Mouse (Mus musculus) forebrain, embryonic 15.5 days (tissue): Measurements from ENCODE around the gene Cadps. TPM values are rescaled to one million over a fixed set of nuclear protein-coding genes. Genes with fewer than 3 reads are reported as not detected.
"Not testable (repeated sequence)": the region's sequence is repeated elsewhere in the genome, so short reads cannot be mapped to it uniquely, and the experiment has no call there.

Experiments
- ATAC-seq: fragments of 200-750 bp; cut with Nextera tagmentation; replicated peaks from 2 replicates; pipeline ENCODE4 v1.8.0; 2017; ENCODE audit warnings: mild to moderate bottlenecking, moderate TSS enrichment, moderate library complexity
- H3K27ac ChIP-seq: fragments of 300-500 bp; sonication (generic); replicated peaks from 2 replicates; pipeline ENCODE4 v1.5.1; 2015; ENCODE audit warnings: mild to moderate bottlenecking, inconsistent platforms
- H3K27me3 ChIP-seq: fragments of 300-500 bp; sonication (generic); 2 replicates; pipeline ENCODE4 v1.6.1; 2015; ENCODE audit warnings: inconsistent platforms
- H3K36me3 ChIP-seq: fragments of 300-500 bp; sonication (generic); 2 replicates; pipeline ENCODE4 v1.6.1; 2015; ENCODE audit warnings: mild to moderate bottlenecking, inconsistent platforms
- H3K4me1 ChIP-seq: fragments of 300-500 bp; sonication (generic); 2 replicates; pipeline ENCODE4 v1.6.1; 2015; ENCODE audit warnings: inconsistent platforms
- H3K4me2 ChIP-seq: fragments of 300-500 bp; sonication (generic); replicated peaks from 2 replicates; pipeline ENCODE4 v1.6.1; 2015; ENCODE audit warnings: mild to moderate bottlenecking, inconsistent platforms
- H3K4me3 ChIP-seq: fragments of 300-500 bp; sonication (generic); 2 replicates; pipeline ENCODE4 v1.5.1; 2015; ENCODE audit warnings: mild to moderate bottlenecking, inconsistent platforms
- H3K9ac ChIP-seq: fragments of 300-500 bp; sonication (generic); replicated peaks from 2 replicates; pipeline ENCODE4 v1.6.1; 2015; ENCODE audit warnings: mild to moderate bottlenecking, inconsistent platforms
- H3K9me3 ChIP-seq: fragments of 300-500 bp; sonication (generic); 2 replicates; pipeline ENCODE4 v1.6.1; 2016; ENCODE audit warnings: inconsistent platforms
- WGBS: fragments of 180-500 bp; shearing (Covaris S2); methylation state at CpG from one replicate; pipeline ENCODE4 v1.1.7; 2015; ENCODE audit warnings: mixed read lengths; 5-methylcytosine and 5-hydroxymethylcytosine counted together
- polyA plus RNA-seq: library from polyadenylated mRNA; unstranded; fragments of >200 nt; fragmentation: Nextera tagmentation; extraction: Ambion mirVana; gene quantifications from 2 replicates; pipeline ENCODE4 v1.2.1, GENCODE M21; 2015

Gene Cadps
- polyA plus RNA-seq, 1 experiment from 2014 or later: 27.2 TPM

DNA sequence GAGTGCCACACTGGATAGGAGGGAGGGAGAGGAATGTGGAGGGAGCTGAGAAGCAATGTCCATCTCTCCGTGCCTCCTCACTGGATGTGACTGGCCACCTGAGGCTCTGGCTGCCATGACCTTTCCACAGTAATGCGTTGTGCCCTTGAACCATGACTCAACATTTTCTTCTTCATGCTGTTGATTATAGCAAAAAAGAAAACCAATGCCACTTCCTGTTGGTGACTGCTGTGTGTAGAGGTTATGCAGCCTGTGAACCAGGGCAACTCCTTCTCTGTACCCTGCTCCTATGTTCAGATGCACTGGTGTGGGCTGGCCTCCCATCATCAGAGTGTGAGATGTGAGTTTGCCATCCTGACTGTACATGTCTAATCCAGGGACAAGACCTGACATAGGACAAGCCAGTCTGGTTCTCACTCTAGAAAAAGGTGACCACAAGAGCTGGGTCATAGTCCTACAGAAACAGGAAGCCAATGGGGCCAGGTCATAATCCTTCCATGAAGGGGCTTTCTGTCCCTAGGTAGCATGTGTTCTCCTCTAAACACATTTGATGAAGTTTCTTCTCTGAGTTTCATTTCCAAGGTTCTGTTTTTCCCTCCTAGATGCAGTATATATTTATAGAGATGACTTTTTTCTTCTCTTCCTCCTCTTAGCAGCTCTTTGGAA is 245.3 kb downstream of the Cadps start:
- WGBS: 84% methylated on average over 2 of the region's 2 CpGs
- ATAC-seq: no peak
- Histone ChIP-seq H3K9me3 (no peaks in the 10 kb centered on the region), H3K4me2 (no peak overlapping the region), H3K27me3 (no peaks in the 10 kb centered on the region), H3K4me1 (0 out of 2 replicates have a peak, but pooled peaks cover 3% of the 10 kb centered on the region), H3K27ac (no peak overlapping the region), H3K4me3 (no peak overlapping the region), H3K9ac (no peak overlapping the region), H3K36me3 (no peaks in the 10 kb centered on the region)

DNA sequence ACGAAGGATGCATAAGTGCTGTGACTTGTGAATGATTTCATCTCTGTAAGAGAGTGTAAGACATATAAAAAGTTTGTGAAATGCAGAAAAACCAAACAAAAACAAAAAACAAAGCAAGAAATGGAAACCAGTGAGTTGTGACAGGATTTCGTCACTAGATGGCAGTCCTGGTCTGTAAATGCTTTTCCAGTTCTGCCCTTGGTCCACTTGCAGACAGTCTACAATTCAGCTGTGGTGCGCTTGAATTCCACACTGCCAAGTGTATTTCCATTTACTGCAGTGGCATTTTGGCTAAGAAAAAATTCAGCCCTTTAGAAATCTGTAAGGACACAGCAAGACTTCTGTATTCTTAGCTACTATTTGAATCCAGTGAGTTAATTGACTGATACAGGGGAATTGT is 247.8 kb downstream of the Cadps start:
- Histone ChIP-seq H3K9ac (no peak overlapping the region), H3K9me3 (no peaks in the 10 kb centered on the region), H3K4me3 (no peak overlapping the region), H3K4me2 (no peak overlapping the region), H3K27me3 (no peaks in the 10 kb centered on the region), H3K36me3 (no peaks in the 10 kb centered on the region), H3K4me1 (no peaks in the 10 kb centered on the region), H3K27ac (no peak overlapping the region)
- WGBS: 20% methylated on average over 3 of the region's 3 CpGs
- ATAC-seq: peak; percentile 64

DNA sequence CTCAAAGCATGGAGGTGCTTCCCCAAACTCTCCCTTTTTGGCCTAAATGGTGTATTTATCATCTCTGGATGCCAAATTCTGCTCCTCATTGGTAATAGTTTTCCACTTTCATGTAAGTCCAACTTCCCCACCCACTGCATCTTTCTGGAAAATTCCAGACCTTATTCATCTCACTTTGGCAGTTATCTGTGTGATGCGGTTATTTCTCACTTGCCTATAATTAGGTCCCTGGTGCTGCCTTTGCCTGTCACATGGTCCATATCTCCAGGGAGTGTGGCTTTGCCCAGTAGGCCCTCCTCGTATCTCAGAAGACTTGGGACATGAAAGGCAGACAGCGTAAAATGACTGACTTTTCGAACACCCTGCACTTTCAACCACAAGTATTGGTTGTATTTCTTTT is 248.5 kb downstream of the Cadps start:
- H3K4me3 ChIP-seq: no peak overlapping the region
- no peak for ATAC-seq
- no peaks in the 10 kb centered on the region for H3K27me3 ChIP-seq
- no peak overlapping the region for H3K9ac ChIP-seq
- H3K4me1 ChIP-seq: no peaks in the 10 kb centered on the region
- H3K4me2 ChIP-seq: no peak overlapping the region
- WGBS: 71% methylated on average over 4 of the region's 4 CpGs
- no peaks in the 10 kb centered on the region for H3K36me3 ChIP-seq
- no peaks in the 10 kb centered on the region for H3K9me3 ChIP-seq
- H3K27ac ChIP-seq: no peak overlapping the region

DNA sequence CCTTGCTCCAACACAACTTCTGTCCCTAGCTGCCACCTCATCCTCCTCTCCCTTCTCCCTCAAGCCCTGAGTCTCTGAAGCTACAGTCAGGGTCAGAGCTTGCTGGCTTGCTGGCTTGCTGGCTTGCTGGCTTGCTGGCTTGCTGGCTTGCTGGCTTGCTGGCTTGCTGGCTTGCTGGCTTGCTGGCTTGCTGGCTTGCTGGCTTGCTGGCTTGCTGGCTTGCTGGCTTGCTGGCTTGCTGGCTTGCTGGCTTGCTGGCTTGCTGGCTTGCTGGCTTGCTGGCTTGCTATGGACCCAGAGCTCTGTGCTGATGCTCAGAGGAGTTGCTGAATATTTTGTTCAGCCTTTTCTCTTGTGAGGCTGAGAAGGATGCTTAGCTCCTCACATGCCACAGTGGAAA is 261.1 kb downstream of the Cadps start:
- not testable (repeated sequence) for H3K27me3 ChIP-seq, H3K27ac ChIP-seq, H3K4me2 ChIP-seq, ATAC-seq, H3K9me3 ChIP-seq, H3K4me3 ChIP-seq, H3K9ac ChIP-seq, H3K36me3 ChIP-seq
- peaks cover 19% of the 10 kb centered on the region for H3K4me1 ChIP-seq

DNA sequence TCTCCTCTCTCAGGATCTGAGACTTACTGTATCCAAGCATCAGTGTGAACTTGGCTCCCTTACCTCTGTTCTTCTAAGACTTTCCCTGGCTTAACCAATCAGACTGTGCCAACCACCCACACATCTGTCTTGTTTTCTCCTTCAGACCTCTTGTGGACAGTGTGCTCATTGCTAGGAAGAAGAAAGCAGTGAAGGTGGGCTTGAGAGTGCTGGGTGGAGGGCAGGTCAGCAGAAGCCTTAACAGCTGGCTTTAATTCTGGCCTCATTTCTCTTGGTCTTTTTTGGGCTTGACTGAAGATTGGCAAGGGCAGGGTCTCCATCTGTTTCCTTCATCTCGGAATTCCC is 262.7 kb downstream of the Cadps start:
- no peak overlapping the region for H3K27ac ChIP-seq
- no peaks in the 10 kb centered on the region for H3K9me3 ChIP-seq
- H3K9ac ChIP-seq: no peak overlapping the region
- no peaks in the 10 kb centered on the region for H3K27me3 ChIP-seq
- H3K4me3 ChIP-seq: no peak overlapping the region
- H3K36me3 ChIP-seq: no peaks in the 10 kb centered on the region
- peaks cover 19% of the 10 kb centered on the region for H3K4me1 ChIP-seq
- no peak overlapping the region for H3K4me2 ChIP-seq
- WGBS: 67% methylated on average over 1 of the region's 1 CpGs
- 0 out of 2 replicates have a peak, but pooled peaks have one; percentile 15 for ATAC-seq

DNA sequence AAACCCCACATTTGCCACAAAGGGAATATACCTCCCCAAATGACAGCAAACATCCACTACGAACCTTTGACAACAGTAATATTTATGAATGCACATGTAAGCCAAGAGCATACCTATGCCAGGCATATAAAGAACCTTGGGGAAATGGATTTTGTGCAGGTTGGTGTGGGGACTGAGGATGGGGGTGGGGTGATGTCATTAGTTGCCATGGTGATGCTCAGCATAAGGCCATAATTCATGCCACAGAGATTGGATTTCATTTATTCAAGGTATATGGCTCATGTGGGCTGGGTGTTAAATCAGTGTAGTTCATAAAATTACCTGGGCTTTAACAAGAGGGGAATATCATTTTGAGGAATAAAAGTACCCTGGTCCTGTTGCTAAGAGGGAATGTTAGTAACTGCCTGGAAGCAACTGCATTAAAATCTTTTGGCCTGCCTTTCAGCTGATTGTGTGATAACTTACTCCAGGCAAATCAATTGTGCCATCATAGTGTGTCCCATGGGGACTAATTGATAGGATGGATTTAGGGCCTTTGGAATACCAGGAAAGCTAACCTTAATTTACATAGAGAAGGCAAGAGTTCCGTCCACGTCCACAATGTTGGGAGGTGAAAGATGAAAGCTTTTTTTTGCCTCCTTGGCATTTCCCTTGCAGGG is 263.2 kb downstream of the Cadps start:
- Histone ChIP-seq H3K27ac (no peak overlapping the region), H3K9me3 (no peaks in the 10 kb centered on the region), H3K4me3 (no peak overlapping the region), H3K9ac (no peak overlapping the region), H3K4me2 (no peak overlapping the region), H3K4me1 (peaks cover 19% of the 10 kb centered on the region), H3K27me3 (no peaks in the 10 kb centered on the region), H3K36me3 (no peaks in the 10 kb centered on the region)
- WGBS: 65% methylated on average over 3 of the region's 3 CpGs
- peak; percentile 71 for ATAC-seq

DNA sequence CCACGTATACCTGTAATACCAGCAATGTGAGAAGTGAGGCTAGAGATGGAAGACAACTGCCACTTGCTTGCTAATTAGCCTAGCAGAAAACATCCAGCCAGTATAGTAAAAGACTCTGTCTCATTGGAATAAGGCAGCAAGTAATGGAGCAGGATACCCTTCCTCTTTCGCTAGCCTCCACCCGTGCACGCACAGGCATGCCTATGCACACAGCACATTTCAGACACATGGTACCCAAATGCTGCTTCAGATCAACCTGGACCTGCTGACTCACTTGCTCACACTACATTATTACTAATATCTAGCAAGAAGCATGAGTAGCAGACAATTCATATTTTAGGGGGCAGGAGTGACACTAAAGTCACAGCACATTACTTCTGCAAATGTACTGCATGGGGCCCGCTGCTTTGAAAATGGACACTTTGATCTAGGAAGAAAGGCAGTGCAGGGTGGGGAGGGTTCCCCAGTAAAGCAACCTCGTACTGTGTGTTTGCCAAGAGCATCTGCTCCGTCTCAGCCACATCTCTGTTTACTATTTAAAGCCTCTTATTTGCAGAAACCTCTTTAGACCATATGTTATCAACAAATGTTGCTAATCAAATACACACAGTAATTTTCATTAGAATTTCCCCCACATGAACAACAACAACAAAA is 263.8 kb downstream of the Cadps start:
- peak; percentile 65 for ATAC-seq
- Histone ChIP-seq H3K9ac (no peak overlapping the region), H3K4me3 (no peak overlapping the region), H3K4me1 (peaks cover 19% of the 10 kb centered on the region), H3K36me3 (no peaks in the 10 kb centered on the region), H3K4me2 (no peak overlapping the region), H3K27ac (0 out of 2 replicates have a peak overlapping the region, but pooled peaks have one; percentile 31), H3K9me3 (no peaks in the 10 kb centered on the region), H3K27me3 (no peaks in the 10 kb centered on the region)
- WGBS: 65% methylated on average over 7 of the region's 7 CpGs

DNA sequence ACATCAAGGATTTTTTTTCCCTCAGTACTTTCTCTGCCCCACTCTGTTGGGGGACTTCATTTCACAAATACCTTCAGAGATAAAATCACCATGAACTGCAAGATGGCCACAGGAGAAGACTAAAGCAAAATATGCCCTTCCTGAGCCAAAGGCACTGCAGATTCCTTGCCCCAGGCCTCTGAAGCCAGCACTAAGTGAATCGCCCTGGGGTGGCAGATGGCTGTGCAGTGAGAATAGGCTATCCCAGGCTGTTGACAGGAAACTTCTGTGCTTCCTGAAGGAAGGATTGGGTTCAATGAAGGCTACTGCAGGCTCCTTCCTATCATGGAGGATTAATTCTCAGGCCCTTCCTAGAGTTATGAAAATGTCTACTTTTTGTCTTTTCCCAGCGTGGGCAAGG is 268.4 kb downstream of the Cadps start:
- Histone ChIP-seq H3K9ac (no peak overlapping the region), H3K9me3 (no peaks in the 10 kb centered on the region), H3K27me3 (no peaks in the 10 kb centered on the region), H3K36me3 (no peaks in the 10 kb centered on the region), H3K27ac (no peak overlapping the region), H3K4me1 (peaks cover 8% of the 10 kb centered on the region), H3K4me2 (no peak overlapping the region), H3K4me3 (no peak overlapping the region)
- 60% methylated on average over 2 of the region's 2 CpGs for WGBS
- no peak for ATAC-seq

DNA sequence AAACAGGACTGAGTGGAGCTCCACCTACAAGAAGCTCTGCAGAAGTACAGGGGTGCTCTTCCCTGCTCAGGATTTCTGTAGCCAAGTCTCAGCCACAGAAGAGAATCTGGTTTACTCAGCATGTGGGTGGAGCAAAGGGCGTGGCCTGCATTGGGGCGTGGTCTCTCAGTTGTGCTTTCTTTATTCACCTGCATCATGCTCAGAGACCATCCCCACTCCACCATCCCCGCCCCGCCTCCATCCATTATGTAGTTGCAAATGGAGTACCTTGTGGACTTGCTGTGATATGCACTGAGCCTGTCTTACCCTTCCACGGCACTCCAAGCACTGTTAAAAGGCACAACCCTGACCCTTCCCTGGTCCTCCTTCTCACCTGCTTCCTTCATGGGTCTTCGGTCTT is 271.5 kb downstream of the Cadps start:
- no peak overlapping the region for H3K4me3 ChIP-seq
- H3K4me2 ChIP-seq: no peak overlapping the region
- ATAC-seq: peak; percentile 26; the same call in 1 of the 2 replicates
- no peaks in the 10 kb centered on the region for H3K36me3 ChIP-seq
- H3K9ac ChIP-seq: no peak overlapping the region
- no peaks in the 10 kb centered on the region for H3K27me3 ChIP-seq
- no peaks in the 10 kb centered on the region for H3K4me1 ChIP-seq
- H3K27ac ChIP-seq: no peak overlapping the region
- H3K9me3 ChIP-seq: no peaks in the 10 kb centered on the region
- 53% methylated on average over 6 of the region's 6 CpGs for WGBS

DNA sequence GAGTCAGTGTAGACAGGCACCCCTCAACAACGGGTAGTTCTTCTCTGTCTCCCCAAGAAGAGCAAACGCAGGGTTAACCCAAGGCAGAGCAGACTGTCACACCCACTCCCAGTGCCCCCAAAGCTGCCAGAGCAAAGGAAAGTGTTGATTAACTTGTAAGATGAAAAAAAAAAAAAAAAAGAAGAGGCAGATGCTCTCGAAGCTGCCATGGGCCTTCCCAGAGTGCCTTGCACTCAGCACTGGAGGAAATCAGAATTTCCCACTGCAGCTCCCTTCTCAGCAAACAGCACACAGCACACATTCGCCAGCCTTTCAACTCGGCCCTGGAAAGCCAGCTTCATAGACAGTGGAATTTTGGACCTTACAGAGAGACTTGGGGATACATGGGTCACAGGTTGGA is 271.9 kb downstream of the Cadps start:
- H3K9ac ChIP-seq: no peak overlapping the region
- H3K4me3 ChIP-seq: no peak overlapping the region
- no peaks in the 10 kb centered on the region for H3K27me3 ChIP-seq
- ATAC-seq: peak; percentile 37; the same call in 1 of the 2 replicates
- no peaks in the 10 kb centered on the region for H3K9me3 ChIP-seq
- 53% methylated on average over 5 of the region's 5 CpGs for WGBS
- 0 out of 2 replicates have a peak, but pooled peaks cover 2% of the 10 kb centered on the region for H3K36me3 ChIP-seq
- no peaks in the 10 kb centered on the region for H3K4me1 ChIP-seq
- H3K4me2 ChIP-seq: no peak overlapping the region
- no peak overlapping the region for H3K27ac ChIP-seq

DNA sequence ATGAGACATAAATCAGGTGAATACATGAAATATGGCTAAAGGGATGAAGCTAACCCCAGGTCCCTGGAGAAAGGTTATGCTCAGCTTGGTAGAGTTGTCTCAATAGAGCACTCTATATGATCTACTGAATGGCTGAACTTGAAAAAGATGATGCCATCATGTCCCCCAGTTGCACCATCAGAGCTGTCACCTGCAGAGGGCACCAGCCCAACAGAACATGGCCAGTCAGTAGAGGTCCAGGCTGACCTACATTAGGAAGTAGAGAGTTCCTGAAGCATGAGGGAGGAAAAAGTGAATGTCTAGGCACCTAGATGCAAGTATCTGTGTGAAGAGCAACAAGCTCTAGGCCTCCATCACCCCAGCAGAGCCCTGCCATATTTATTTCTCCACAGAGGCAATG is 273.6 kb downstream of the Cadps start:
- Histone ChIP-seq H3K4me2 (no peak overlapping the region), H3K9ac (no peak overlapping the region), H3K27ac (no peak overlapping the region), H3K9me3 (no peaks in the 10 kb centered on the region), H3K36me3 (peaks cover 8% of the 10 kb centered on the region), H3K27me3 (no peaks in the 10 kb centered on the region), H3K4me3 (no peak overlapping the region), H3K4me1 (no peaks in the 10 kb centered on the region)
- ATAC-seq: no peak

DNA sequence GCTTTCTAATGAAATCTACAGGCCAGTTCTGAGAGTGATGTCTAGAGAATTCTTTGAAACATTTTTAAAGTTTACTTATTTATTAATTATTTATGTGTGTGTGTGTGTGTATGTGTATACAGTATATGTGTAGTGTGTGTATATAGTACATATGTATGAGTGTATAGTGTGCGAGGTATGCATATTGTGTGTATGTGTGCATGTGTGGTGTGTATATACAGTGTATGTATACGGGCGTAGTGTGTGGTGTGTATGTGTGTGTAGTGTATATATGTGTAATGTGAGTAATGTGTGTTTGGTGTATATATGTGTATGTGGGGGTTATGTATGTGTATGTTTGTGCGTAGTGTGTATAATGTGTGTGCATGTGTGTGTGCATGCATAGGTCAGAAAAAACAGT is 275.4 kb downstream of the Cadps start:
- no peak for ATAC-seq
- Histone ChIP-seq H3K36me3 (peaks cover 8% of the 10 kb centered on the region), H3K9me3 (no peaks in the 10 kb centered on the region), H3K27me3 (no peaks in the 10 kb centered on the region), H3K4me1 (no peaks in the 10 kb centered on the region), H3K4me3 (no peak overlapping the region), H3K27ac (no peak overlapping the region), H3K9ac (no peak overlapping the region), H3K4me2 (no peak overlapping the region)
- 96% methylated on average over 4 of the region's 4 CpGs for WGBS
